Mouse (Mus musculus): ENCODE data around the gene Cacna2d2. TPM values are rescaled to one million over a fixed set of nuclear protein-coding genes. Genes with fewer than 3 reads are reported as not detected.
A peak's percentile ranks its signal among the peaks of the same experiment; 100 is the strongest.

Gene Cacna2d2
- polyA plus RNA-seq, 1 experiment from 2014 or later: 0.74 TPM

GRCm38 (mm10) chr9:107541005-107541404 lies 141.6 kb downstream of the Cacna2d2 start:
- peak overlapping the region; percentile 89 for H3K4me2 ChIP-seq (replicated peaks; ENCODE audit: low read depth, low read length)
- H3K27ac ChIP-seq (ENCODE audit: low read length): 0 out of 2 replicates have a peak overlapping the region, but pooled peaks have one; percentile 22
- H3K4me1 ChIP-seq (ENCODE audit: insufficient read depth, low read length): peaks cover 29% of the 10 kb centered on the region
- H3K4me3 ChIP-seq (ENCODE audit: low read length): peak overlapping the region; percentile 73
- WGBS: 20% methylated on average over 10 of the region's 10 CpGs
- H3K27me3 ChIP-seq (ENCODE audit: insufficient read depth, low read length): no peaks in the 10 kb centered on the region
- ATAC-seq (ENCODE audit: low FRiP score, low TSS enrichment): no peak
- H3K9ac ChIP-seq (replicated peaks; ENCODE audit: low read length): peak overlapping the region; percentile 75
- H3K36me3 ChIP-seq (ENCODE audit: insufficient read depth, low read length): peaks cover 43% of the 10 kb centered on the region
- H3K9me3 ChIP-seq (ENCODE audit: low read length): no peaks in the 10 kb centered on the region

- Histone ChIP-seq H3K27me3 (ENCODE audit: insufficient read depth, low read length) (no peaks in the 10 kb centered on the region), H3K9me3 (ENCODE audit: low read length) (no peaks in the 10 kb centered on the region), H3K4me3 (ENCODE audit: low read length) (peak within 1 kb of the TSS; percentile 73), H3K27ac (ENCODE audit: low read length) (peak within 1 kb of the TSS; percentile 78), H3K4me2 (replicated peaks; ENCODE audit: low read depth, low read length) (peak within 1 kb of the TSS; percentile 89), H3K9ac (replicated peaks; ENCODE audit: low read length) (peak within 1 kb of the TSS; percentile 75), H3K4me1 (ENCODE audit: insufficient read depth, low read length) (peaks cover 25% of the 10 kb centered on the region), H3K36me3 (ENCODE audit: insufficient read depth, low read length) (peaks cover 43% of the 10 kb centered on the region)
- WGBS: under 1% methylated on average over 46 of the region's 46 CpGs
- ATAC-seq (ENCODE audit: low FRiP score, low TSS enrichment): peak; percentile 86
Measured at GRCm38 (mm10) chr9:107541474-107542351, 142.3 kb downstream of the Cacna2d2 start, which contains the start of the genes Cyb561d2 and Nprl2. Gene Cyb561d2, minus strand, starts transcription at chr9:107542193. Gene Nprl2, plus strand, starts transcription at chr9:107542226.

GRCm38 (mm10) chr9:107542352-107542686 lies 142.9 kb downstream of the Cacna2d2 start:
- H3K27me3 ChIP-seq (ENCODE audit: insufficient read depth, low read length): no peaks in the 10 kb centered on the region
- peak overlapping the region; percentile 89 for H3K4me2 ChIP-seq (replicated peaks; ENCODE audit: low read depth, low read length)
- H3K36me3 ChIP-seq (ENCODE audit: insufficient read depth, low read length): peaks cover 43% of the 10 kb centered on the region
- peak overlapping the region; percentile 78 for H3K27ac ChIP-seq (ENCODE audit: low read length)
- no peaks in the 10 kb centered on the region for H3K9me3 ChIP-seq (ENCODE audit: low read length)
- peak overlapping the region; percentile 73 for H3K4me3 ChIP-seq (ENCODE audit: low read length)
- H3K4me1 ChIP-seq (ENCODE audit: insufficient read depth, low read length): peaks cover 26% of the 10 kb centered on the region
- WGBS: under 1% methylated on average over 11 of the region's 11 CpGs
- ATAC-seq (ENCODE audit: low FRiP score, low TSS enrichment): peak; percentile 6
- H3K9ac ChIP-seq (replicated peaks; ENCODE audit: low read length): peak overlapping the region; percentile 75

- Histone ChIP-seq H3K27me3 (ENCODE audit: insufficient read depth, low read length) (no peaks in the 10 kb centered on the region), H3K9me3 (ENCODE audit: low read length) (no peaks in the 10 kb centered on the region), H3K9ac (replicated peaks; ENCODE audit: low read length) (peak overlapping the region; percentile 75), H3K4me2 (replicated peaks; ENCODE audit: low read depth, low read length) (peak overlapping the region; percentile 89), H3K4me1 (ENCODE audit: insufficient read depth, low read length) (peaks cover 30% of the 10 kb centered on the region), H3K4me3 (ENCODE audit: low read length) (peak overlapping the region; percentile 73), H3K27ac (ENCODE audit: low read length) (peak overlapping the region; percentile 78; the same call in 1 of the 2 replicates), H3K36me3 (ENCODE audit: insufficient read depth, low read length) (peaks cover 42% of the 10 kb centered on the region)
- no peak for ATAC-seq (ENCODE audit: low FRiP score, low TSS enrichment)
- 33% methylated on average over 8 of the region's 8 CpGs for WGBS
Measured at GRCm38 (mm10) chr9:107542721-107543120, 143.3 kb downstream of the Cacna2d2 start.

GRCm38 (mm10) chr9:107543299-107543698 lies 143.9 kb downstream of the Cacna2d2 start:
- Histone ChIP-seq H3K9me3 (ENCODE audit: low read length) (no peaks in the 10 kb centered on the region), H3K4me2 (replicated peaks; ENCODE audit: low read depth, low read length) (peak overlapping the region; percentile 89), H3K36me3 (ENCODE audit: insufficient read depth, low read length) (peaks cover 36% of the 10 kb centered on the region), H3K27ac (ENCODE audit: low read length) (no peak overlapping the region), H3K4me1 (ENCODE audit: insufficient read depth, low read length) (peaks cover 30% of the 10 kb centered on the region), H3K4me3 (ENCODE audit: low read length) (no peak overlapping the region), H3K9ac (replicated peaks; ENCODE audit: low read length) (no peak overlapping the region), H3K27me3 (ENCODE audit: insufficient read depth, low read length) (no peaks in the 10 kb centered on the region)
- ATAC-seq (ENCODE audit: low FRiP score, low TSS enrichment): no peak
- WGBS: 83% methylated on average over 11 of the region's 11 CpGs

- Histone ChIP-seq H3K4me3 (ENCODE audit: low read length) (no peak overlapping the region), H3K9me3 (ENCODE audit: low read length) (no peaks in the 10 kb centered on the region), H3K27me3 (ENCODE audit: insufficient read depth, low read length) (no peaks in the 10 kb centered on the region), H3K4me2 (replicated peaks; ENCODE audit: low read depth, low read length) (no peak overlapping the region), H3K9ac (replicated peaks; ENCODE audit: low read length) (no peak overlapping the region), H3K27ac (ENCODE audit: low read length) (no peak overlapping the region), H3K36me3 (ENCODE audit: insufficient read depth, low read length) (peaks cover 26% of the 10 kb centered on the region), H3K4me1 (ENCODE audit: insufficient read depth, low read length) (peaks cover 32% of the 10 kb centered on the region)
- ATAC-seq (ENCODE audit: low FRiP score, low TSS enrichment): no peak
- 94% methylated on average over 17 of the region's 17 CpGs for WGBS
Measured at GRCm38 (mm10) chr9:107544196-107544700, 144.8 kb downstream of the Cacna2d2 start.

- no peak for ATAC-seq (ENCODE audit: low FRiP score, low TSS enrichment)
- H3K36me3 ChIP-seq (ENCODE audit: insufficient read depth, low read length): peaks cover 22% of the 10 kb centered on the region; the same call in 1 of the 2 replicates
- no peaks in the 10 kb centered on the region for H3K9me3 ChIP-seq (ENCODE audit: low read length)
- H3K27me3 ChIP-seq (ENCODE audit: insufficient read depth, low read length): no peaks in the 10 kb centered on the region
- 93% methylated on average over 12 of the region's 12 CpGs for WGBS
- no peak overlapping the region for H3K4me3 ChIP-seq (ENCODE audit: low read length)
- H3K4me1 ChIP-seq (ENCODE audit: insufficient read depth, low read length): peaks cover 32% of the 10 kb centered on the region
- no peak overlapping the region for H3K4me2 ChIP-seq (replicated peaks; ENCODE audit: low read depth, low read length)
- no peak overlapping the region for H3K9ac ChIP-seq (replicated peaks; ENCODE audit: low read length)
- H3K27ac ChIP-seq (ENCODE audit: low read length): no peak overlapping the region
Measured at GRCm38 (mm10) chr9:107544729-107545128, 145.3 kb downstream of the Cacna2d2 start.

- Histone ChIP-seq H3K4me3 (ENCODE audit: low read length) (no peak overlapping the region), H3K4me1 (ENCODE audit: insufficient read depth, low read length) (peaks cover 33% of the 10 kb centered on the region), H3K9ac (replicated peaks; ENCODE audit: low read length) (no peak overlapping the region), H3K27ac (ENCODE audit: low read length) (no peak overlapping the region), H3K27me3 (ENCODE audit: insufficient read depth, low read length) (no peaks in the 10 kb centered on the region), H3K4me2 (replicated peaks; ENCODE audit: low read depth, low read length) (no peak overlapping the region), H3K36me3 (ENCODE audit: insufficient read depth, low read length) (peaks cover 17% of the 10 kb centered on the region; the same call in 1 of the 2 replicates), H3K9me3 (ENCODE audit: low read length) (no peaks in the 10 kb centered on the region)
- 83% methylated on average over 10 of the region's 10 CpGs for WGBS
- ATAC-seq (ENCODE audit: low FRiP score, low TSS enrichment): no peak
Measured at GRCm38 (mm10) chr9:107545199-107545598, 145.8 kb downstream of the Cacna2d2 start.

GRCm38 (mm10) chr9:107545602-107546001 lies 146.2 kb downstream of the Cacna2d2 start:
- H3K9ac ChIP-seq (replicated peaks; ENCODE audit: low read length): no peak overlapping the region
- peaks cover 17% of the 10 kb centered on the region; the same call in 1 of the 2 replicates for H3K36me3 ChIP-seq (ENCODE audit: insufficient read depth, low read length)
- no peak overlapping the region for H3K4me2 ChIP-seq (replicated peaks; ENCODE audit: low read depth, low read length)
- 4% methylated on average over 3 of the region's 3 CpGs for WGBS
- no peak overlapping the region for H3K27ac ChIP-seq (ENCODE audit: low read length)
- peaks cover 37% of the 10 kb centered on the region for H3K4me1 ChIP-seq (ENCODE audit: insufficient read depth, low read length)
- no peak overlapping the region for H3K4me3 ChIP-seq (ENCODE audit: low read length)
- ATAC-seq (ENCODE audit: low FRiP score, low TSS enrichment): no peak
- H3K9me3 ChIP-seq (ENCODE audit: low read length): no peaks in the 10 kb centered on the region
- H3K27me3 ChIP-seq (ENCODE audit: insufficient read depth, low read length): no peaks in the 10 kb centered on the region

All from kidney, embryonic 16.5 days (tissue).